Mouse (Mus musculus) WW6 (cell line): ENCODE results near the gene Mfsd6.

Source experiments
- DNase-seq: peaks from one replicate; pipeline ENCODE4 v3.0.0-alpha.2; 2013; ENCODE audit warnings: low read depth, low spot score

Mfsd6 gene

DNA sequence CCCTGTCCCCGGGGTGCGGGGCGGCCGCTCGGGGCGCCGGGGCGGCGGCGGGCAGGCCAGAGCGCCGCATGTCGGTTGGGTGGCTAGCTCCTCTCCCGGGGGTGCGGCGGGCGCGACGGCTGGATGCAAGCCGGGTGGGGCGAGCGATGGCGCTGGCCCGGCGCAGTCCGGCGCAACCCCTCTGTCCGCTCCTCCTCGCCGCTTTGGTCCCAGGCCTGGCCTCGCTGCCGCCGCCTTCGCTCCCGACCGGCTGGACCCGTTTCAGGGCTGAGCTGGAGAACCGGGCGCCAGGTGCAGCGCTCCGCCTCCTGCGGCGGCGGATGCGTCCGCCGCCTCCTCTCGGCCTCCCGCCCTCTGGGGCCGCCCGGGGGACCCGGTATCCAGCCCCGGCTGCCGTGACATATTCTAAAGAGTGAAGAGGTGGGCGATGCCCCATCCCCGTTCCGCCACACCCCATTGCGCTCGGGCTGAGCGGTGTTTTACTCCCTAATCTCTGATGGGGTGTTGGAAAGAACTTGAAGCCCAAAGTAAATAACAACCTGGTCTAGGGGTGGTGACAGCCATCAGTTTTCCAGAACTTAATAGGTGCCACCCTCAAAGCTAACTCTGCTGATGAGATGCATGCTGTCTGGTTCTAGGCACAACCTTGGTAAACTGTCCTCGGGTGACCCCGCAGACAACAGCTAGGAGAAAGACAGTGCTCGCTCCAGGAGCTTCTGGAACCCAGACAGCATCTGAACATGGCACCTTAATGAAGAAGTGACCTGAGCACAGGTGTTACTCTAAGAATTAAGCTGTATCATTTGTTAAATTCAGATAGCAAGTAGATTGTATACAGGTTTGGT, at the start of gene Mfsd6:
Gene Mfsd6, minus strand, starts transcription at position 407 of the 845 bp plus-strand sequence.
- DNase-seq, result no peak

DNA sequence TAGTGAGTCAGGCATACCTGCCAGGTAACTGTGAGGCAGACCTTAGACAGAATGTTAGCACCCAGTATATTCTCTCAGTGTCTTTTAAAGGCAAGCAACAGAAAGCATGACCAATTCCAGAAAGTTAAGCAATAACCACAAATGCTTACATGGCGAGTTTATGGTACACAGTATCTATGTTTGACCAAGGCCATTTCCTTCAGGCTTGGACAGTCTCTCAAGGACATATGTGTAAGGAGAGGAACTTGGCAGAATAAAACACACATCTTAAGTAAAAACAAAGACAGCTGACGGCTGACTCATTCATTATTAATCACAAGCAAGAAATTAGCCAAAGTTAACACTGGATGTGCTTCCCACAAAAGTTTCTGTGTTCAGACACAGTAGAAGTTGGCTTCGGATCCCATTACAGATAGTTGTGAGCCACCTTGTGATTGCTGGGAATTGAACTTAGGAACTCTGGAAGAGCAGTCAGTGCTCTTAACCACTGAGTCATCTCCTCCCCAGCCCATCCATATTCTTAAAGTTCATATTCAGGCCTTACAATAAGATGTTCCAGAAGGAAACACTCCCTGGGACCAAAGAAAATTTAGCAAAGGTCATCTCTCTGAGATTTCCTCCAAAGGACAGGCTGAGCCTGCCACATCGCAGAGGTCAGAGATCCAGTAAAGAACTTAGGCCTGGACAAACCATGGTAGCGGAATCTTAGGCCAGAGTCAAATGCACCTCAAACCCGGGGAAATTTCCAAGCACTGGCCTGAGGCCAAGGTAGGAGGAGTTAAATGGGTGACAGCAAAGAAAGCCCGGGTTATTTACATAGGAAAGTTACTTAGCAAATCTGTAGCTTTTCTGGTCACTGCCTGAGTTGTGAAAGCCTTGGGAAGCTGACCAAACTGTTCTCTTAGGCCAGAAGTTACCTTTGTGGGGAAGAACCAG, 38.2 kb upstream of the Mfsd6 start:
- DNase-seq, result no peak

DNA sequence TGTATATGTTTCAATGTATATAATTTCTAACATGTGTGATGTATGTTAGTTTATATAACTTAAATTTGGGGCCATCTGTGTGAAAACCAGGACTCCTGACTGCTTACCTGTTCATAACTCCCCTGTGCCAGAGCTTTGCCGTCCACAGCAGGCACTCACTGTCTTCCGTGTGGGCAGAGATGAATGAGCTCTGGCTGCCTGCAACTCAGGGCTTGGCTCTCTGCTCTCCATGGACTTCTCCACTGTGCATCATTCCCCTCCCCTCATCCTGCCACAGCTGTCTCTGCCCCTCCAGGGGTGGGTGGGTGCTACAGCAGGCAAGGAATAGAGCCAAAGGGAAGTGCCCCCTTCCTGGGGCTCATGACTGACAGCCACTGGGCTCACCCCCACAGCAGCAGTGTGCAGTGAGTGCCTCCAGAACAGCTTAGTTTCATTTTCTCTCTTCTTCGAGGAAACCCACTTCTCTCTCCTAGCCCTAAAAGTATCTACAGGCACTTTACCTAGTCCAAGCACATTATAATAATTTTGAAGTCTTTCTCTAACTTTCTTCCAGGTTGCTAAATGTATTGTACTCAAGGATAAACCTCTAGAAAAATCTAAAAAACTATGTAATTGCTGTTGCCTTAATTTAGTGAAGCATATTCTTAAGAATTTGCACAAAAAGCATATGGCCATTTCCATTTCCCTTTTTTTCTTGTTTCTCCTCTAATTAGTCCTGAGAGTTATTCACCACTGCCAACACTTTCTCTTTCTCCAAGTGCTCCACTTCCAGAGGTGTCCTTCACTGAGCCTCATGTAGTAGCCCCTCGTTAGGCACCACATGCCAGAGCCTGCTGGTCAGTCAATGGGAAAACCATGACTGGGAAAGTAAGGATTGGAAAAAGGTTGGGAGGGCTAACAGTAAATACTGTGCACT, 36.9 kb upstream of the Mfsd6 start:
- no peak for DNase-seq

DNA sequence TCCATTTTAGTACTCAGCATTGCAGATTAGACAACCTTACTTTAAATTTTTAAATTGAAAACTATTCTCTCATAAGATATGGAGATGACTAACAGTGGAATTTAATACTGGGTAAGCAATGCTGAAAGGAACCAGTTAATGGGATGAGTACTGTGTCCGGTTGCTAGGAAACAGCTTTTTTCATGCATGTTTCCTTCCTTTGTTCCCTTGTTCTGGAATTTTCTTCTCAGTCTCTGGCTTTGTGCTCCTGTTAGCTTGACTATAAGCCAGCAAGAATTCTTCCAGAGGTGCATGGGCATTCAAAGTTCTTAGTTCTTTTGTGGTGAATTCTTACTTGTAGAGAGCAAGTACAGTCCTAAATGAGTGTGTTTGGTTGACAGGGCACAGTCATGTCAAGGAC, 30.9 kb upstream of the Mfsd6 start:
- no peak for DNase-seq

DNA sequence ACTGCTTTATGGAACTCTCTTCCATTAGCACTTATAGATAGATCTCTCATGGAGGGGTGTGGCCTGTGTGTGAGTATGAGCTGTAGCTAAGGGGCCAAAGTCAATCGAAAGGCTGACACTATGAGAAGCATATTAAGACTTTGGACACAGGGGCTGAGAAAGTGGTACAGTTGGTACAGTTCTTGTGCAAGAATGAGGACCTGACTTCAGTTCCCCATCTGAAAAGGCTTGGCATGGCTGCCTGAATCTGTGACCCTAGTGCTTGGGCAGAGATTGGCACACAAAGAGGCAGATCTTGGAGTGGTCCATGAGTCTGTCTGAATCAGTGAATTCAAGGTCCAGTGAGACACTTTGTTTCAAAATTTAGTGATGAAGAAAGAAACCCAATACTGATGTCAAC, 27.1 kb upstream of the Mfsd6 start:
- no peak for DNase-seq

DNA sequence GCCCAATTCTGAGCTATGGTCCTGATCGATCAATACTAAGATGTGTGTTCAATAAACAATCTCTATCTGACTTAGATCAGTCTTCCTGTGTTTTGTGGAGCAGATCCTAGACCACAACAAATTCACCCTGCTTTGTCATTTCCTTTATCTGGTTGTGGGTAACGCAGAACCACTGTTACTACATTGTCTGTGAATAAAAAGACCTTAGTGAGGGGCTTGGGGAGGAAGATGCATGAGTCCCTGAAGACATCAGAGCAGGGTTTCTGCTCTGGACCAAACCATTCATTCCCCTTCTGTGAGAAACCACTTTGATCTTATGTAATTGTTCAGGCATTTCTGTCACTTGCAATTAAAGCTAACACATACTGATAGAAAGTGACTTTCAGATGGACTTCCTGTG, 26.6 kb upstream of the Mfsd6 start:
- no peak for DNase-seq

DNA sequence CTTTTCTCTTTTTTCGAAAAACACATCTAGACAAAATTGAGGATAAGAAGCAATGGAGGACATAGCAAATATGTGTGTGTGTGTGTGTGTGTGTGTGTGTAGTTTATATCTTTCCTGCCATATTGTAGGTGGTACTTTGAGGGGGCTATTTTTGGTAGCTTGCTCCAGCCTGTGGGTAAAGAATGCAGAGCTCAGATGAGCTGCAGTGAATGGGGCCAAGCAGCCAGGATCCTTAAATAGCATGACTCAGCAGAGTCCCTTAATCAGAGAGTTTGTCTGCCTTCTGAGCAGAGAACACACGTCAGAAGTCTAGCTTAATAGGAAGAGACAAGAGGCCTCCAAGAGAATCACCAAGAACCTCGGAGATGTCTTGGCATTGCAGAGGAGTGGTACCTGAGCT, 25.4 kb upstream of the Mfsd6 start:
- DNase-seq, result no peak

DNA sequence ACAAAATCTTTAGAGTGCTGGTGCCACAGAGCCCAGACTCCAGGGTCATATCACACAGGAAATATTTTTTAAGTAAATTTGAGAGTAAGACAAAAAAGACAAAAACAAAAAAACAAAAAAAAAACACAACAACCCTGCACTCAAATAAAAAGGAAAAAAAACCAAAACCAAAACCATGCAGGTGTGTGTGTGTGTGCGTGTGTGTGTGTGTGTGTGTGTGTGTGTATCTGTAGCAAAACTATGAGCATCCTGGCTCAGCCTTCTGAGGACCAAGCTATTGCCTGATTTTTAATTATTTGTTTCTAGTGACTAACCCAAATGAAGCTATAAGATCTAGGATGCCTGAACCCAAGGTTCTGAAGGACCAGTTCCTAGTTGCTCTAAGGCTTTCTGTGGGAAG, 24.4 kb upstream of the Mfsd6 start:
- DNase-seq, result no peak

DNA sequence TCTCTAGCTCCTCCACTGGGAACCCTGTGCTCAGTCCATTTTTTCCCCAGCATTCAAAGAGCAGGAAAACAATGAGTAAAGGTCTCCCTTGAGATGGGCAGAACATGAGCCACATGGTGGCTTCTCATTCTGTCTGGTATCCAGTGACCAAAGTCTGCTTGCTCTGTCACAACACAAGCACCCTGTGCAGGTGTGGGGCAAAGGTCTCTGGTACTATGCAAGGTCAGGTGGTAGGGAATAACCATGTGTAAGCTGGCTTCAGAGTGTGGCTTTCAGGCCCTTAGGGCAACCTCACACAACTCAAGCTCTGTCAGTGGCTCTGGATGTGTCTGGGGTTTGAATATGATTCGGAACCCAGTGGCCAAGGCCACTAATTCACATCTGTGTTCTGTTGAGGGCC, 22.7 kb upstream of the Mfsd6 start:
- no peak for DNase-seq

DNA sequence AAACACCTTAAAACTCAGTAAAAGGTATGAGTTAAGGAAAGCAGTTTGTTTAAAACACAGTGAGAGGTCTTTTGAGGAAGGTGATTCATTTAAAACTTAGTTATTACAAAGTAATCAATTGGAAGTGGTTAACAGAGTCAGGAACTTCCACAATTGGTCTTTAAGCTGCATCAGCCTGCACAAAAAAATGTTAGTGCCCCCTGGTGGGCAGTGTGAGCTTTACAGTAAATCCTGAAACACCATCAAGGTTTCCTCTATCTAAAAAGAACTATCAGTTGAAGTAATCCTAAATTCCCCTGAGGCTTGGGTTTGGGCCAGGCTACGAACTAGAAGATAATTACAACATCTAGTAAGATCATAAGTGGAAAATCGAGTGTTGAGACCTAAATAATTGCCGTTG, 21.0 kb upstream of the Mfsd6 start:
- DNase-seq, result no peak

DNA sequence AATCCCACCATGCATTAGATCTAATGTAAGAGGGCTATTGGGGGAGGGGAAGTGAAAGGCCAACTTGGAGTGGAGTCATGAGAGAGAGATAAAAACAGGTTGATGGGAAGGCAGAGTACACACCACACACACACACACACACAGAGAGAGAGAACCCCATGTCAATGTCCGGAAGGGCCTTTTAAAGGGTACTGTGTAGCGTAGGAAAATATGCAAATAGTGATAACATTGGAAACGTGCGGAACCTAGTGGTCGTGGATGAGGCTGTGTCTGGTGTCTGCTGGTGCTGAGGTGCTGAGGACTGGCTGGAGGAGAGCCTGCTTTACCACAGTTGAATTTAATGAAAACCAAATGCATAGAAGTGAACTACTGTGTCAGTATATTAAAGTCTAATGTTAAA, 15.3 kb upstream of the Mfsd6 start:
- no peak for DNase-seq

DNA sequence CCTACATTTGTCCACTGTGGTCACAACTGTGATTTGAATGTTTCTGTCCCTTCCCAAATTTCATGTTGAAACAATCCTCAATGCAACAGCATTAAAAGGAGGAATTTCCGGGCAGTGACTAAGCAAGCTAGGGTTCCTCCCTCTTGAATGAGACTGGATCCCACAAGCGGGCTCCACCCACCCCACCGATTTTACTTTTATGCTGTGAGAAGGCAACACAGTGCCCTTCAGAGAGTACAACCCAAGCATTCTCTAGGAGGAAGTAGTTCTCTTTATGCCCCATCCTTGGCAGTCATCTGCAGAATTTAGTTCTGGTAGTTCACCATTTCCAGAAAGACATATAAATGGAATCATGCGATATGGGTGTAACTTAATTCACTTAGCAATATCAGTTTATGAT, 6.9 kb upstream of the Mfsd6 start:
- no peak for DNase-seq

DNA sequence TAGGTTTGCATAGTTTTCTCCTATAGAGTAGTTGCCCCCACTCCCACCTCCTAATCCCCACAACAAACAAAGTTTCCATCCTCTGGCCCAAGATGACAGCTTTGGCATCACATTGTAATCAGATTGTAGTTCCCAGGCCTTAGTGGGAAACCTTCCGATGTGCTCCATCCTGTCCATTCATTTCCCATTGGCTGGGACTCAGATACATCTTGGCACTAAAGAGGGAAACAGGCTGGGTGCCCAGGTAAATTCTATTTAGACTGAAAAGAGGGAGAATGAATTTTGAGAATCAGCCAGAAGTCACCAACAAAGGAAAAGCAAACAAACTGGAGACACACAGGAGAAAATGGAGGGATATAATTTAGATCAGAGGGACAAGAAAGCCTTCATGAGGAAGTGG, 3.0 kb upstream of the Mfsd6 start:
- DNase-seq, result no peak

DNA sequence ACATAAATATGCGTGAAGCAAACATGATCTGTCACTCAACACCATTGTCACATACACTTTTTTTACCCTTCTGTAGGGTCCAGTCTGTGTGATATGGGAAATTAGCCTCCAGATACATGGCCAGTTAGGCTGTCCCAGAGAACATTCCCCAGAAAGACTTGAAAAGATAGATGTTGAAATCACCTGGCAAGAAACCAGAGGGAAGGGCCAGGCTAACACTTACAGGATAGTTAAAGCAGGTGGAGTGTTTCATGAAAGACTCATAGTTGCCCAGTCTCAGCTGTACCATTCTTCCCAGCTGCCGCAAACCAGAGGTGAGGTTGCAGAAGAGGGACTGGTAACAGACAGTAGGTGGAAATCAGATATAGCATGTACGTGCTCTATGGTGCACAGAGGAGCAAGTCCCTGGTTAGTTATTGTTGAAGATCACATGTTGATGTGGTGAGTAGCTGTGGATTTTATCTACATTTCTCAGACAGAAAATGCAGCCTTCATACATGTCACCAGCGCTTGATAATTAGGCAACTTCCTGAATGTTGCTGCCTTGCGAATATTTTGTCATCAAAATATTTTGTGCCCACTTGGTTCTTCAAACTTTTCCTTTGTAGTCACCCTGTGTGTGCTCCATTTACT, 1.7 kb upstream of the Mfsd6 start:
- no peak for DNase-seq

DNA sequence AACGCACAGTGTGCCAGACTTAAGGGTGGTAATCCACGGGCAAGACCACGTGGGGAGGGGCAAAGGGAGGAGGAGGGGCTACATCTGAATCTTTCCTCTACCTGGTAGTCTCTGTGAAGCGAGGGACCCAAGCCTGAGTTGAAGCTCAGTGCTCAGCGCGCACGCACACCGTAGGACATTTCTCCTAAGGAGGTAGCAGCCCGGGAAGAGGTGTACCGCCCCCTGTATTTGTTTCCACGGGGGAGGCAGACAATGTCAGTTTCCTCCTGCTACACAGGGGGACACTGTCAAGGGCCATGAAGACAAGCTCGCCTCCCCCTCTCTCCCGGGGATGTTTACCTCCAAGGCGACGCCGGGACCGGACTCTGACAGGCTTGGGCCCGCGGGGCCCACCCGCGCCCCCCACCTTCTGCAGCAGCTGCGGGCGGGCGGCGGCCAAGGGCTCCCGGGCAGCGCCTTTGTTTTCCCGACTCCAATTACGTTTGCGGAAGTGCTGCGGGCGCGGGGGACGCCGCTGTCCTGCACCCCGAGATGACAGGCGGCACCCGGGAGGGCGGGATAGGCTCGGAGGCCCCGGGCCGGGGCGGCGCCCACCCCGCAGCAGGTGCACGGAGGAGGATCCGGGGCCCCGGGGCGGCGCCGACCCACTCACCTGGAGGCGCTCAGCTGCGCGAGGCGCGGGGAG, 749 bp downstream of the Mfsd6 start:
- no peak for DNase-seq

DNA sequence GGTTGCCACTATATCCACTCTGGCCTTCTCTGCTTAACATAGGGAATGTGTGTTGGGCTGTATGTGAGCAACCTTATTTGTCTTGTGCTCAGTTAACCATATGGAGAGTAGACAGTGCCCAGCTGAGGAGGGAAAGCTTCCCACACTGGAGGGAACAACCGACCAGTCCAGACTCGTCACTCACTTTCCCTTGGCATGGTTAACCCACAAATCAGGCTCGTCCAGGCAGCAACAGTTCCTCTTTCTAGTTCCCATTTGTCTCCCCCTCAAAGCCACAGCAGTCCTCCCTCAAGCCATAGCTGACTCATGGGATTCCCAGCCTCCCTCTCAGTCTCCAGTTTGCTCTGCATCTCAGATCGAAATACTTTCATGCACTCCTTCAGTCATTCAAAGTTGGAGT, 4.7 kb downstream of the Mfsd6 start:
- no peak for DNase-seq

DNA sequence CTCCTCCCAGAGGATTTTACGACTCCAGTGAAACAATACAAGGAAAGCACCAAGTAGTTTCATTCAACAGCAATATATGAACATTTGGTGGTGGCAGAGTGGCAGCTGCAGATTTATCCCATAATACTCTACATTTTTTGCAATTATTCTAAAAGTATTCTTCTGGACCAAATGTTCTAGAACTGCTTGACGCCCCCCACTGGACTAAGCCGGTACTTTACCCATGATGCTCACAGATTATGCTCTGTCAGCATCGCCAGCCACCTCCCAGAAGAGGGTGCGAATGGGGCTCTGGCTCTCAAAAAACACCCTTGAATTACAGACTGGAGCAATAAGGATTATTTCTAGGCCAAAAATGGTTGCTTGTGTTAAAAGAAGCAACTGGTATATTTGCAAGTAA, 8.2 kb downstream of the Mfsd6 start:
- no peak for DNase-seq

DNA sequence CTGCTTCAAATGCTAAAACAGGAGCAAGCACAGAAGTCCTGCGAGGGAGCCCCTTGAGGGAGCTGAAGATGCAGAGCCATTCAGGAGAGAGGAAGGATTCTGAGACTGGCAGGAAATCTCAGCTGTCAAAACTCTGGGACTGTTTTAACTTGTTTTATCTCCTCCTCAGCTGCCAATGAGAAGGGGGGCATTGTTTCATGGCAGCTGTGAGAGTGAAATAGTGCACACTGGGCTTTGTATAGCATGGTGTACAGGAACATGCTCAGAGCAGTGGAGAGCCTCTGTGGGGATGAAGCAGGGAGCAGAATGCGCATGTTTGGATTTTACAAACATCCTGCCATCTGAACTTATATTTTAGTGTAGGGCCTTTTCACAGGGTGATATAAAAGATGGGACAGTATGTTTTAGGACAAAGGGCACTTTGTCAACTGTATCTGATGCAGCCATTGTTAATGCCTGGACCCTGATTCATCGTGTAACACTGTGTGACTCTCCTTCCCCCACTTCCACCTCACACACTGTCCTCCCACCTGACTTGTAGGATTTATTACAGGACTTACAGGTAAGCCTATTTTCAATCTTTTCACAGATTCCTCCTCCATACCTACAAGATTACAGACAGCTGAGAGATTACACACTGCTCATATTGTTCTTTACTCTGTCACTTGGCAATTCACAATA, 9.1 kb downstream of the Mfsd6 start:
- no peak for DNase-seq

DNA sequence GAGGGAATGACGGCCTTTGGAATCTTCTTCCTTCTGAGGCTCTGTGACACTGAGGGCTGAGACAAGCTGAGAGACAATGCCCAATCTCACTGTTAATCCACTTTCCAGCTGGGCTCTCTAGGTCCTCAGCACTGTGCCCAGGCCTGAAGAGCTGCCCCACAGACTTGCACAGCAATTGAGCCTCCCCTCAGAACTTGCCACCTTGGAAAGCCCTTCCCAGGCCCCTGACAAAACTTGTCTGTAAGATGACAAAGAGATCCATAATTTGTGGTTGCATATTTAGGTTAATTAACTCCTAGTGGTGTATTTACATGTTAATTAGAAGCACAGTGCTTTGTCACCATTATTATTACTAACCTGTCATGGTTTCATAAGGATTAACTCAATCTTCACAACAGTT, 12.8 kb downstream of the Mfsd6 start:
- DNase-seq, result no peak

DNA sequence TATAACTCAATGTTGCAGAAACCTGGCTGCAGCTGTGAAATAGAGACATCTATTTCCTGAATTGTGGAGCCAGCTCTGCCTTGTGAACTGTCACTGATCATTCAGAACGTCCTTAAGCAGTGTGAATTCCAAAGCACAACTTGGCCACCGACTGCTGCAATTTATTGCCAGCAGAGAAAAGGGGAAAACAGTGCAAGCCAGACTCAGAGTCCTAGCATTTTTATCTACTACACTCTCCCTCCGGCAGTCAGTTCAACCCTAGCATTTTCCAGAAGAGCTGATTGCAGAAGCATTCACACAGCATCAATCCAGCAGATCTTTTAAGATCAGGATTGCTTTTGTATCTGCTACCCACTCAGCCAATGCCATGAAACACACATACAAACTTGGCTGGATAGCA, 13.2 kb downstream of the Mfsd6 start:
- DNase-seq, result no peak
